Mouse (Mus musculus) stomach, postnatal 0 days (tissue): ENCODE data around the gene Prkce.

Experiments used
- CTCF ChIP-seq: IDR thresholded peaks from 2 replicates; pipeline ENCODE4 v1.5.1; 2016; ENCODE audit warnings: antibody characterized with exemption, low read depth, mild to moderate bottlenecking, moderate library complexity
- EP300 ChIP-seq: optimal IDR thresholded peaks from 2 replicates; pipeline ENCODE3; 2016; ENCODE audit warnings: antibody characterized with exemption

DNA sequence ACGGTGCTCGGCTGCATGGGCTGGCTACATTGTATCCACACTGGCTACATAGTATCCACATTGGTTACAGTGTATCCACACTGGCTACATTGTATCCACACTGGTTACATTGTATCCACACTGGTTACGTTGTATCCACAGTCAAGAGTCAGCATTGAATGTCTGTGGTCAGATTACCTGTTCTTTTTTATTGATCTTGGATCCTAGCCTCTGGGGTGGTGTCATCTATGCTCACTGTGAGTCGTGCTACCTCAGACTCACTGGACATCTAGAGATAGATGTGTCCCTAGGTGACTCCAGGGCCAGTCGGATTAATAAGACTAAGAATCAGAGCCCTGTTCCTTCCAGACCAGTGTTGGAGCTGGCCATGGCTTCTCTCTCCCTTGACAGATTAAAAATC, 302.6 kb downstream of the Prkce start:
- no peak for TF ChIP-seq EP300
- no peak for TF ChIP-seq CTCF
